Mouse (Mus musculus): ENCODE results near the gene Cyth1. TPM values are rescaled to one million over a fixed set of nuclear protein-coding genes. Genes with fewer than 3 reads are reported as not detected.

The Cyth1 gene
- total and polyA plus RNA-seq, 2 experiments from 2014 or later = 19.5 to 48.3 TPM

DNA sequence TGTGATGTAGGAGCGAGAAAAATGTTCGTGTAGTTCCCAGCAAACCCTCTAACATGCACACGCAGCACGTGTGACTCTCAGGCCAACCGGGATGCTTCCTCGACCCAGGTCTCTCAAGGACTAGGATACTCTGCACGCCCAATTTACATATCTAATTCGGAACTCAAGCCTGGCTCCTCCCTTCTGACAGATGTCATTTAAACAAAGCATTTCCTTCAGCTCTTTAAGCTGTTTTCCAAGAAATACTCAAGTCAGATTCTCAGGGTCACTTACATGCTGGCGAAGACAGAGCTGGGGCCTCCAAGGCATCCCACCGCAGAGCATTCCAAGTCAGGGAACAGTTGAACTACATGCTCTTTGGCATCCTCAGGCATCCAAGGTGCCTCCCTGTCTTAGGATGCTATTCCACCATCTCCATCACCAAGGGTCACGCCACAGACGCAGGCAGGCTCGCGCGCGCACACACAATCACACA is 40.7 kb upstream of the Cyth1 start:
- Histone ChIP-seq H3K27ac (peak overlapping the region; percentile 88), H3K27me3 (ENCODE audit: insufficient read depth, low read length) (no peaks in the 10 kb centered on the region), H3K4me1 (ENCODE audit: insufficient read depth, low read length) (peaks cover 5% of the 10 kb centered on the region; the same call in 1 of the 2 replicates), H3K4me3 (ENCODE audit: low read length) (peak overlapping the region; percentile 88), H3K36me3 (ENCODE audit: insufficient read depth, low read length) (peaks cover 20% of the 10 kb centered on the region), H3K9ac (replicated peaks; ENCODE audit: low read length) (peak overlapping the region; percentile 73), H3K9me3 (ENCODE audit: low read length) (no peaks in the 10 kb centered on the region), H3K4me2 (ENCODE audit: low read depth, low read length) (peak overlapping the region; percentile 91)
- ATAC-seq (no peak), DNase-seq (ENCODE audit: low spot score) (peak; percentile 42)
- TF ChIP-seq CTCF (IDR thresholded peaks at IDR 0.05; ENCODE audit: low read depth) = no peak
- 2% methylated on average over 16 of the region's 16 CpGs for WGBS

- peaks cover 35% of the 10 kb centered on the region for H3K36me3 ChIP-seq (ENCODE audit: insufficient read depth, low read length)
- ATAC-seq = no peak
- H3K27ac ChIP-seq = no peak overlapping the region
- H3K4me1 ChIP-seq (ENCODE audit: insufficient read depth, low read length) = peaks cover 5% of the 10 kb centered on the region; the same call in 1 of the 2 replicates
- H3K27me3 ChIP-seq (ENCODE audit: insufficient read depth, low read length) = no peaks in the 10 kb centered on the region
- no peaks in the 10 kb centered on the region for H3K9me3 ChIP-seq (ENCODE audit: low read length)
- no peak for DNase-seq (ENCODE audit: low spot score)
- H3K9ac ChIP-seq (replicated peaks; ENCODE audit: low read length) = no peak overlapping the region
- H3K4me3 ChIP-seq (ENCODE audit: low read length) = no peak overlapping the region
- 95% methylated on average over 9 of the region's 9 CpGs for WGBS
- no peak overlapping the region for H3K4me2 ChIP-seq (ENCODE audit: low read depth, low read length)
- TF ChIP-seq CTCF (IDR thresholded peaks at IDR 0.05; ENCODE audit: low read depth) = no peak
Observed at GRCm38 (mm10) chr11:118287573-118287972, 39.2 kb upstream of the Cyth1 start.

DNA sequence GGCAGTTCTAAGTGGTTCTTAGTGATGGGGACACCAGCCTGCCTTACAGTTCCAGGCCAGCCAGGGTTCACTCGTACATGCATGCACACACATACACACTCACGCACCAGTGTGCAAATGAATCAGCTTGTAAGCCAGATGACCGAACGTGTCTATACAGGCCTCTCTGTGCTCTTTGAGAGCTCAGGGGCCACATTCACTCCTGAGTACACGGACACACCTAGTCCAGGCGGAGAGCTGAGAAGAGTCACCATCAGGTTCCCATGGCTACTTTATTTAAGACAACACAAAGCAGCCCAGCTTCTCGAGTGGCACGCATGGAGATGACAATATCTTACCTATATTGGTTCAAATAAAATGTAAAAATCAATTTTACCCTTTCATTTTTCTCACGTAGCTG is 38.0 kb upstream of the Cyth1 start:
- peaks cover 5% of the 10 kb centered on the region; the same call in 1 of the 2 replicates for H3K4me1 ChIP-seq (ENCODE audit: insufficient read depth, low read length)
- H3K36me3 ChIP-seq (ENCODE audit: insufficient read depth, low read length) = peaks cover 47% of the 10 kb centered on the region
- H3K27ac ChIP-seq = no peak overlapping the region
- DNase-seq (ENCODE audit: low spot score) (no peak), ATAC-seq (no peak)
- H3K27me3 ChIP-seq (ENCODE audit: insufficient read depth, low read length) = no peaks in the 10 kb centered on the region
- no peak overlapping the region for H3K4me2 ChIP-seq (ENCODE audit: low read depth, low read length)
- no peak overlapping the region for H3K9ac ChIP-seq (replicated peaks; ENCODE audit: low read length)
- H3K9me3 ChIP-seq (ENCODE audit: low read length) = no peaks in the 10 kb centered on the region
- H3K4me3 ChIP-seq (ENCODE audit: low read length) = no peak overlapping the region
- no peak for TF ChIP-seq CTCF (IDR thresholded peaks at IDR 0.05; ENCODE audit: low read depth)
- 90% methylated on average over 9 of the region's 9 CpGs for WGBS

- no peak for TF ChIP-seq CTCF (IDR thresholded peaks at IDR 0.05; ENCODE audit: low read depth)
- no peak for ATAC-seq
- Histone ChIP-seq H3K9ac (replicated peaks; ENCODE audit: low read length) (no peak overlapping the region), H3K27me3 (ENCODE audit: insufficient read depth, low read length) (no peaks in the 10 kb centered on the region), H3K27ac (no peak overlapping the region), H3K9me3 (ENCODE audit: low read length) (no peaks in the 10 kb centered on the region), H3K4me2 (ENCODE audit: low read depth, low read length) (no peak overlapping the region), H3K4me1 (ENCODE audit: insufficient read depth, low read length) (peaks cover 5% of the 10 kb centered on the region; the same call in 1 of the 2 replicates), H3K36me3 (ENCODE audit: insufficient read depth, low read length) (peaks cover 51% of the 10 kb centered on the region), H3K4me3 (ENCODE audit: low read length) (no peak overlapping the region)
- WGBS = 90% methylated on average over 13 of the region's 13 CpGs
- no peak for DNase-seq (ENCODE audit: low spot score)
Observed at GRCm38 (mm10) chr11:118285791-118286190, 37.4 kb upstream of the Cyth1 start.

DNA sequence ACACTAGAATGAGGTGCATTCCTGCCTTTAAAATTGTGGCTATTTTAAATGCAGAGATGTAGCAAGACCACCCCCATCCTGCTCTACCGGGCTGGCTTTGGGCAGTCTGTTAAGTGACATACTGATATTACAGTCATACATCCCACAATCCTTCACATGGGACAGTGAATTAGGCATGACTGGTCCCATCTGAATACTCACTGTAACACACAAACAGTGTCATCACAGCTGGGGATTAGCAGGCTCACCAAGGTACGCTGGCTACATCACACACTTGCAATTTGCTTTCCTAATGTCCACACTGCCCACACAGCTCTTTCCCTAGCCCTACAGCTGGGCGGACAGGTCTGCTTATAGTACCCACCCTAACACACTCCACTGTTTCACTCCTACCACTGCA is 31.8 kb upstream of the Cyth1 start:
- WGBS = 99% methylated on average over 3 of the region's 3 CpGs
- DNase-seq (ENCODE audit: low spot score) (no peak), ATAC-seq (no peak)
- H3K4me1 ChIP-seq (ENCODE audit: insufficient read depth, low read length) = no peaks in the 10 kb centered on the region
- H3K9me3 ChIP-seq (ENCODE audit: low read length) = no peaks in the 10 kb centered on the region
- no peak overlapping the region for H3K27ac ChIP-seq
- no peak overlapping the region for H3K9ac ChIP-seq (replicated peaks; ENCODE audit: low read length)
- TF ChIP-seq CTCF (IDR thresholded peaks at IDR 0.05; ENCODE audit: low read depth) = no peak
- H3K4me3 ChIP-seq (ENCODE audit: low read length) = no peak overlapping the region
- no peak overlapping the region for H3K4me2 ChIP-seq (ENCODE audit: low read depth, low read length)
- no peaks in the 10 kb centered on the region for H3K27me3 ChIP-seq (ENCODE audit: insufficient read depth, low read length)
- H3K36me3 ChIP-seq (ENCODE audit: insufficient read depth, low read length) = peaks cover 92% of the 10 kb centered on the region

DNA sequence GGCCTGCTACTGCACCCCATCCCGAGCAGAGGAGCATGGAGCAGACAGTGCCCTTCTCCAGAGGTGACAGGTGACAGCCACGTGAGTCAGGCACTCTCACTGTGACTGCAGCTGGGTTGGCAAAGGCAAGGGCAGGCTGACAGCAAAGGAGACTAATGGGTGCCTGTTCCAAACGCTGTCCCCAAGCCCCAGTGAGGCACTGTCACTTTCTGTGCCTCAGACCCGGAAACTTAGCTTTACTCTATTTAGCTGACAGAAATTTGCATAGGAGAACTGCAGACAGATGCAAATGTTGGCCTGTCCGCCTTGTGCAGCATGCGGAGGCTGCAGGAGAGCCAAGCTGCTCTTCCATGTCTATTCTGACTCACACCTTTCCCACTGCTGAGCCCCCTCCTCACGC is 27.9 kb upstream of the Cyth1 start:
- DNase-seq (ENCODE audit: low spot score) (no peak), ATAC-seq (no peak)
- 90% methylated on average over 7 of the region's 7 CpGs for WGBS
- H3K9ac ChIP-seq (replicated peaks; ENCODE audit: low read length) = no peak overlapping the region
- no peak overlapping the region for H3K4me2 ChIP-seq (ENCODE audit: low read depth, low read length)
- TF ChIP-seq CTCF (IDR thresholded peaks at IDR 0.05; ENCODE audit: low read depth) = no peak
- H3K4me3 ChIP-seq (ENCODE audit: low read length) = no peak overlapping the region
- no peak overlapping the region for H3K27ac ChIP-seq
- H3K4me1 ChIP-seq (ENCODE audit: insufficient read depth, low read length) = no peaks in the 10 kb centered on the region
- peaks cover 85% of the 10 kb centered on the region for H3K36me3 ChIP-seq (ENCODE audit: insufficient read depth, low read length)
- no peaks in the 10 kb centered on the region for H3K27me3 ChIP-seq (ENCODE audit: insufficient read depth, low read length)
- H3K9me3 ChIP-seq (ENCODE audit: low read length) = no peaks in the 10 kb centered on the region

DNA sequence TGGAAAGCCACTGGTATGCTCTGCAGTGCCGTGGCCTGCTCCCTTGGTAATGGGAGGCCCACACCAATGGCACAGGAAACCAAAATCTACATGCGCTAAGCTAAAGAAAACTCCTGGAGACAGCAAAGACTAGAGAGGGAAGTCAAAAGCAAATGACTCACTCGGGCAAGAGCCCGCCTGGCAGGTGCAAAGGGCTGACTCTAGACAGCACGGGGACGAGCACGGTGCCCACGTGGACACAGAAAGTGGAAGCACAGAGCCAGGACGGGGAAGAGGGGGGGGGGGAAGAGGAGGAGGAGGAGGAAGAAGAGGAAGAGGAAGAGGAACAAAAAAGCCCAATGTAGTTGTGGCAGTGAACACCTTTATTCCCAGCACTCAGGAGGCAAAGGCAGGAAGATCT is 26.7 kb upstream of the Cyth1 start:
- ATAC-seq (no peak), DNase-seq (ENCODE audit: low spot score) (no peak)
- H3K27me3 ChIP-seq (ENCODE audit: insufficient read depth, low read length) = no peaks in the 10 kb centered on the region
- peaks cover 85% of the 10 kb centered on the region for H3K36me3 ChIP-seq (ENCODE audit: insufficient read depth, low read length)
- no peaks in the 10 kb centered on the region for H3K9me3 ChIP-seq (ENCODE audit: low read length)
- no peak for TF ChIP-seq CTCF (IDR thresholded peaks at IDR 0.05; ENCODE audit: low read depth)
- WGBS = 98% methylated on average over 9 of the region's 9 CpGs
- no peaks in the 10 kb centered on the region for H3K4me1 ChIP-seq (ENCODE audit: insufficient read depth, low read length)
- no peak overlapping the region for H3K9ac ChIP-seq (replicated peaks; ENCODE audit: low read length)
- no peak overlapping the region for H3K4me2 ChIP-seq (ENCODE audit: low read depth, low read length)
- H3K4me3 ChIP-seq (ENCODE audit: low read length) = no peak overlapping the region
- H3K27ac ChIP-seq = no peak overlapping the region
